Mouse (Mus musculus): ENCODE results near the gene C3.

C3 gene

GRCm38 (mm10) chr17:57219167-57219883, 8.6 kb downstream of the C3 start:
- peak; percentile 59 for DNase-seq

GRCm38 (mm10) chr17:57218335-57218900, 9.5 kb downstream of the C3 start:
- no peak for DNase-seq

- peak; percentile 62 for DNase-seq
Observed at GRCm38 (mm10) chr17:57214676-57215387, 13.1 kb downstream of the C3 start.

- DNase-seq: no peak
Observed at GRCm38 (mm10) chr17:57211501-57211900, 16.4 kb downstream of the C3 start.

GRCm38 (mm10) chr17:57209330-57209729, 18.6 kb downstream of the C3 start:
- DNase-seq: no peak

GRCm38 (mm10) chr17:57207938-57208337, 20.0 kb downstream of the C3 start:
- no peak for DNase-seq

- no peak for DNase-seq
Observed at GRCm38 (mm10) chr17:57201841-57202724, 25.9 kb downstream of the C3 start.

- DNase-seq: no peak
Observed at GRCm38 (mm10) chr17:57198252-57198651, 29.7 kb downstream of the C3 start.

- no peak for DNase-seq
Observed at GRCm38 (mm10) chr17:57195326-57196010, 32.5 kb downstream of the C3 start.

- DNase-seq: no peak
Observed at GRCm38 (mm10) chr17:57194771-57195170, 33.2 kb downstream of the C3 start.

GRCm38 (mm10) chr17:57194041-57194507, 33.9 kb downstream of the C3 start, which contains the start of gene Tnfsf14:
Gene Tnfsf14, minus strand, starts transcription at chr17:57194177.
- no peak for DNase-seq

- no peak for DNase-seq
Observed at GRCm38 (mm10) chr17:57188510-57189192, 39.3 kb downstream of the C3 start.

GRCm38 (mm10) chr17:57185641-57186040, 42.3 kb downstream of the C3 start:
- no peak for DNase-seq

- no peak for DNase-seq
Observed at GRCm38 (mm10) chr17:57182871-57183270, 45.1 kb downstream of the C3 start.

GRCm38 (mm10) chr17:57180363-57180762, 47.6 kb downstream of the C3 start:
- peak; percentile 12 for DNase-seq

- DNase-seq: no peak
Observed at GRCm38 (mm10) chr17:57173351-57173750, 54.6 kb downstream of the C3 start.

GRCm38 (mm10) chr17:57172378-57172777, 55.6 kb downstream of the C3 start:
- DNase-seq: no peak

GRCm38 (mm10) chr17:57170616-57171260, 57.2 kb downstream of the C3 start:
- DNase-seq: no peak

- peak; percentile 90 for DNase-seq
Observed at GRCm38 (mm10) chr17:57166800-57167791, 60.8 kb downstream of the C3 start.

All from embryo, embryonic 11 days (tissue).